Mouse (Mus musculus) hindbrain, embryonic 10.5 days (tissue): ENCODE data around the gene Tmco1. TPM values are rescaled to one million over a fixed set of nuclear protein-coding genes. Genes with fewer than 3 reads are reported as not detected.

Experiments
- DNase-seq: peaks from one replicate; pipeline ENCODE4 v3.0.0-alpha.2; 2017; ENCODE audit warnings: low spot score
- H3K27ac ChIP-seq: fragments of 300-500 bp; sonication (generic); 2 replicates; pipeline ENCODE4 v1.5.1; 2016; ENCODE audit warnings: mild to moderate bottlenecking, moderate library complexity
- H3K27me3 ChIP-seq: fragments of 300-500 bp; sonication (generic); 2 replicates; pipeline ENCODE4 v1.6.1; 2016; ENCODE audit warnings: mild to moderate bottlenecking; ENCODE audit not compliant: poor library complexity, insufficient read depth, severe bottlenecking
- H3K36me3 ChIP-seq: fragments of 300-500 bp; sonication (generic); 2 replicates; pipeline ENCODE4 v1.6.1; 2016; ENCODE audit warnings: mild to moderate bottlenecking, moderate library complexity
- H3K4me1 ChIP-seq: fragments of 300-500 bp; sonication (generic); replicated peaks from 2 replicates; pipeline ENCODE4 v1.6.1; 2016; ENCODE audit warnings: mild to moderate bottlenecking
- H3K4me3 ChIP-seq: fragments of 300-500 bp; sonication (generic); 2 replicates; pipeline ENCODE4 v1.5.1; 2016; ENCODE audit warnings: mild to moderate bottlenecking, moderate library complexity
- H3K9me3 ChIP-seq: fragments of 300-500 bp; sonication (generic); 2 replicates; pipeline ENCODE4 v1.6.1; 2016; ENCODE audit warnings: mild to moderate bottlenecking, moderate library complexity
- WGBS: fragments of 180-500 bp; shearing (Covaris S2); methylation state at CpG from one replicate; pipeline ENCODE4 v1.1.7; 2016; 5-methylcytosine and 5-hydroxymethylcytosine counted together
- polyA plus RNA-seq: library from polyadenylated mRNA; unstranded; fragments of >200 nt; fragmentation: Nextera tagmentation; extraction: Ambion mirVana; gene quantifications from 2 replicates; pipeline ENCODE4 v1.2.1, GENCODE M21; 2016

Gene Tmco1
- polyA plus RNA-seq, 1 experiment from 2014 or later: 78.3 TPM

GRCm38 (mm10) chr1:167349815-167350596 lies 41.8 kb downstream of the Tmco1 start, which contains the start of gene Aldh9a1:
Aldh9a1 (plus strand) TSS chr1:167349991.
- Histone ChIP-seq H3K36me3 (peaks cover 15% of the 10 kb centered on the region), H3K27me3 (no peaks in the 10 kb centered on the region), H3K4me3 (peak within 1 kb of the TSS; percentile 85), H3K9me3 (no peaks in the 10 kb centered on the region), H3K4me1 (peaks cover 11% of the 10 kb centered on the region), H3K27ac (peak within 1 kb of the TSS; percentile 91)
- under 1% methylated on average over 55 of the region's 55 CpGs for whole genome bisulfite sequencing
- DNase-seq: peak; percentile 91

GRCm38 (mm10) chr1:167350597-167351415 lies 42.6 kb downstream of the Tmco1 start:
- no peaks in the 10 kb centered on the region for H3K27me3 ChIP-seq
- peaks cover 11% of the 10 kb centered on the region for H3K4me1 ChIP-seq
- H3K4me3 ChIP-seq: peak overlapping the region; percentile 85
- peaks cover 23% of the 10 kb centered on the region for H3K36me3 ChIP-seq
- WGBS: 33% methylated on average over 13 of the region's 13 CpGs
- no peak for DNase-seq
- peak overlapping the region; percentile 91 for H3K27ac ChIP-seq
- no peaks in the 10 kb centered on the region for H3K9me3 ChIP-seq

GRCm38 (mm10) chr1:167352403-167352802 lies 44.2 kb downstream of the Tmco1 start:
- no peak for DNase-seq
- H3K9me3 ChIP-seq: no peaks in the 10 kb centered on the region
- H3K4me1 ChIP-seq: peaks cover 11% of the 10 kb centered on the region
- H3K4me3 ChIP-seq: no peak overlapping the region
- H3K27ac ChIP-seq: no peak overlapping the region
- peaks cover 39% of the 10 kb centered on the region for H3K36me3 ChIP-seq
- H3K27me3 ChIP-seq: no peaks in the 10 kb centered on the region
- WGBS: 93% methylated on average over 14 of the region's 14 CpGs

DNA sequence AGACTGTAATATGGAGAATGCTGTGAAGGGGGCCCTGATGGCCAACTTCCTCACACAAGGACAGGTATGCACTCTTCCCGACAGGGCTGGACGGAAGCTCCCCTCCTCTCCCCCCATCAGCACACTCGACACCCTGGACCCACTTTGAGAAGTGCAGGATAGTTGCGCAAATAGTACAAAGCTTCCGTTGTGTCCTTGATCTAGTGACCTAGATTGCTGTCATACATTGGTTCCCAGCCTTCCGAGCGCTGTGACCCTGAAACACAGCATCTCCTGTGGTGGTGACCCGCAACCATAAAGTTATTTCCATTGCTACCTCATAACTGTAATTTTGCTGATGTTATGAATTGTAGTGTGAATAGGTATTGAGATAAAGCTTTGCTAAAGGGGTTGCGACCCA lies 49.2 kb downstream of the Tmco1 start:
- WGBS: 95% methylated on average over 9 of the region's 9 CpGs
- peaks cover 75% of the 10 kb centered on the region for H3K36me3 ChIP-seq
- DNase-seq: no peak

GRCm38 (mm10) chr1:167358731-167359130 lies 50.6 kb downstream of the Tmco1 start:
- Histone ChIP-seq H3K4me3 (no peak overlapping the region), H3K27me3 (no peaks in the 10 kb centered on the region), H3K27ac (no peak overlapping the region), H3K4me1 (no peaks in the 10 kb centered on the region), H3K9me3 (no peaks in the 10 kb centered on the region), H3K36me3 (peaks cover 73% of the 10 kb centered on the region)
- no peak for DNase-seq
- WGBS: 90% methylated on average over 9 of the region's 9 CpGs

More for the DNA sequence above, 49.2 kb downstream of the Tmco1 start:
- no peak overlapping the region for H3K27ac ChIP-seq
- no peaks in the 10 kb centered on the region for H3K9me3 ChIP-seq
- no peak overlapping the region for H3K4me3 ChIP-seq
- H3K27me3 ChIP-seq: no peaks in the 10 kb centered on the region
- H3K4me1 ChIP-seq: no peaks in the 10 kb centered on the region

GRCm38 (mm10) chr1:167360268-167360667 lies 52.1 kb downstream of the Tmco1 start:
- Histone ChIP-seq H3K36me3 (peaks cover 66% of the 10 kb centered on the region), H3K4me3 (no peak overlapping the region), H3K27me3 (no peaks in the 10 kb centered on the region), H3K4me1 (no peaks in the 10 kb centered on the region), H3K9me3 (no peaks in the 10 kb centered on the region), H3K27ac (no peak overlapping the region)
- DNase-seq: no peak
- WGBS: 60% methylated on average over 4 of the region's 4 CpGs

- no peak for DNase-seq
- no peaks in the 10 kb centered on the region for H3K9me3 ChIP-seq
- WGBS: 88% methylated on average over 4 of the region's 4 CpGs
- no peak overlapping the region for H3K27ac ChIP-seq
- H3K27me3 ChIP-seq: no peaks in the 10 kb centered on the region
- H3K4me3 ChIP-seq: no peak overlapping the region
- H3K36me3 ChIP-seq: peaks cover 63% of the 10 kb centered on the region
- no peaks in the 10 kb centered on the region for H3K4me1 ChIP-seq
Observed at GRCm38 (mm10) chr1:167362819-167363218, 54.6 kb downstream of the Tmco1 start.

- H3K9me3 ChIP-seq: no peaks in the 10 kb centered on the region
- H3K36me3 ChIP-seq: peaks cover 58% of the 10 kb centered on the region
- H3K27ac ChIP-seq: no peak overlapping the region
- H3K4me3 ChIP-seq: no peak overlapping the region
- H3K4me1 ChIP-seq: no peaks in the 10 kb centered on the region
- 75% methylated on average over 5 of the region's 5 CpGs for WGBS
- no peaks in the 10 kb centered on the region for H3K27me3 ChIP-seq
- DNase-seq: no peak
Observed at GRCm38 (mm10) chr1:167363322-167363721, 55.1 kb downstream of the Tmco1 start.

DNA sequence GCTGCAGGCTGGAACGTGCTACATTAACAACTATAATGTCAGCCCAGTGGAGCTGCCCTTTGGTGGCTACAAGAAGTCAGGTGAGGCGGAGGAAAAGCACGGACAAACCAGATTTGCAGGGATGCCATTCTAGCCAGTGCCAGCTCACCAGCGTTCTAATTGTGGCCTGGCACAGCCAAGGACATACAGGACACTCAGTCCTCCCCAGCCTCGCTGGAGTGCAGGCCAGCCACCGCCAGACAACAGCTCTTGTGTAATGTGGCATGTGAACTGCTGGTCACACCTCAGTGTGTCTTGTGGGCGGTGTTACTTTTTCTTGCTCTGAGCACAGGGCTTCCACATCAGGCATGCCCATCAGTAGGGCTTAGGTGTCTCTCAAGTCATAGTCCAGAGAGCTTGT lies 57.6 kb downstream of the Tmco1 start:
- Histone ChIP-seq H3K27me3 (no peaks in the 10 kb centered on the region), H3K4me3 (no peak overlapping the region), H3K27ac (no peak overlapping the region), H3K9me3 (no peaks in the 10 kb centered on the region), H3K36me3 (peaks cover 43% of the 10 kb centered on the region), H3K4me1 (no peaks in the 10 kb centered on the region)
- DNase-seq: no peak
- WGBS: 94% methylated on average over 7 of the region's 7 CpGs

DNA sequence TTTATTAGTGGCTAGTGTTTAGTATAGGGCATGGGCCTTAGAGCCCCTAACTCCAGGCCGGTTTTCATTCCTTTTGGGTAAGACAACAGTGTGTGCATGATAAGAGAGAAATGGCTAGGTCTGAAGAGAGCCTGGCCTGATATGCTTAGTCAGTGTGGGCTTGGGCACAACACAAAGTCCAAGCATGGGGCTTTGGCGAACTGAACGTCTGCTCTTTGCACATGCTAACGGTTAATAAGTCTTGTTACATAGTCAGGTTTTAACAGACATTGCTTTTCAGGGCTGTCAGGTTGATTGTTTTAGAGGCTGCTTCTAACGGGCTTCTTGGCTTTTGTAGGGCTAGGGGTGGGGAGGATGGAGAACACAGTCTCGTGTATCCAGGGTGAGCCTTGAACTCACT lies 58.4 kb downstream of the Tmco1 start:
- Histone ChIP-seq H3K4me1 (no peaks in the 10 kb centered on the region), H3K27me3 (no peaks in the 10 kb centered on the region), H3K36me3 (peaks cover 34% of the 10 kb centered on the region), H3K9me3 (no peaks in the 10 kb centered on the region), H3K4me3 (no peak overlapping the region), H3K27ac (no peak overlapping the region)
- 91% methylated on average over 6 of the region's 6 CpGs for WGBS
- no peak for DNase-seq

DNA sequence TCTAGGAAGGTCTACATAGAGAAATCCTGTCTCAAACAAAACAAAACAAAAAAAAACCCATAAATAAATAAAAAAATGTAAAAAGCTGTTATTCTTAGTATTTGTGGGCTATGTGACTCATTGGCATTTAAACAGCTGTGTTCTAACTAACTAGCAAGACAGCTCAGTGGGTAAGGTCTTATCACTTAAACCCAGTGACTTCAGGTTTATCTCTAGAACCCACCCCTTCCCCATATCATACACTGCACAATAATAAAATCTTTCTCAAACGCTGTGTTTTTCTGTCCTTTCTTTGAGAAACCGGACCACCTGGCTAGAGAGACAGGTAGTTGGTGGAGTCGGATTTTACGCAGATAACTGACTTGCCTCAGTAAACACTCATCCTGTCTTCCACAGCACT lies 59.8 kb downstream of the Tmco1 start:
- Histone ChIP-seq H3K27me3 (no peaks in the 10 kb centered on the region), H3K36me3 (peaks cover 31% of the 10 kb centered on the region), H3K27ac (no peak overlapping the region), H3K4me1 (no peaks in the 10 kb centered on the region), H3K4me3 (no peak overlapping the region), H3K9me3 (no peaks in the 10 kb centered on the region)
- DNase-seq: no peak
- 93% methylated on average over 4 of the region's 4 CpGs for WGBS

DNA sequence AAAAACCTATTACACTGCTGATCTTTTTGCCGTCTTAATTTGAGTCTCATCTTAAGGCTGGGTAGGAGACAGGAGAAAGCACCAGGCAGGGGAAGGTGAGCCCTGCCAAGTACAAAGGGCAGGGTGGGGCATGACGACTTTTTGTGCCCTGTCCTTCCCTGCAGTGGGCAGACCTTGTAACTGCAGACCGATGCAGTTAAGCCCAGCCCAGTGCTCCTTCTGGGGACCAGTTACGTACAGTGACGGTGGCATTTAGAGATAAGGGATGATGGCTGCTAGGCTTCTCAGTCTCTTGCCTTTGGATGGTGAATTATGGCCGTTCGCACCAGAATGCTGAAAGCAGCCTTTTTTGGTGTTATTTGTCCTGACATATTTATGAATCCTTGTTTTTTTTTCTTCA lies 60.3 kb downstream of the Tmco1 start:
- H3K27ac ChIP-seq: no peak overlapping the region
- no peak overlapping the region for H3K4me3 ChIP-seq
- WGBS: 88% methylated on average over 7 of the region's 7 CpGs
- peaks cover 31% of the 10 kb centered on the region for H3K36me3 ChIP-seq
- H3K4me1 ChIP-seq: no peaks in the 10 kb centered on the region
- DNase-seq: no peak
- no peaks in the 10 kb centered on the region for H3K9me3 ChIP-seq
- H3K27me3 ChIP-seq: no peaks in the 10 kb centered on the region

DNA sequence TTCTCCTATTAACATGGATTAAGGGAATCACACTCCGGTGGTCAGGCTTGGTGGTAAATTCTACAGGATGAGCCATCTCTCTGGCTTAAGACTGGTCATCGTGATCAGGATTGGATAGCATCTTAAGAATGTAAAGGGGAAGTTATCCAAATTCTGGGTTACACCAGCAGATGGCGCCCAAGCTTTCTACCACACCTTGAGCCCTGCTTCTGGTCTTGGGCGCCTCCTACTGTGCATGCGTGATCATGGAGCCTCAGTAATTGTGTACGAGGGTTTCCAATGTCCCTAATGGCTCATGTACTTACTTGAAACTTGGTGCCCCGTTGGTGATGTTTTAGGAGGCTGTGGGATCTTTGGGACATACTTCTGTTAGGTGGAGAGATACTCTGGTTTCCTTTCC lies 61.7 kb downstream of the Tmco1 start:
- 14% methylated on average over 7 of the region's 7 CpGs for WGBS
- Histone ChIP-seq H3K4me3 (no peak overlapping the region), H3K27me3 (peaks cover 11% of the 10 kb centered on the region), H3K27ac (no peak overlapping the region), H3K9me3 (no peaks in the 10 kb centered on the region), H3K4me1 (peaks cover 10% of the 10 kb centered on the region), H3K36me3 (peaks cover 24% of the 10 kb centered on the region)
- peak; percentile 80 for DNase-seq
